Mouse (Mus musculus) heart, postnatal 14 days (tissue): ENCODE data around the gene Mrpl41. TPM values are rescaled to one million over a fixed set of nuclear protein-coding genes. Genes with fewer than 3 reads are reported as not detected.
"Not testable (repeated sequence)": the region's sequence is repeated elsewhere in the genome, so short reads cannot be mapped to it uniquely, and the experiment has no call there.

Source experiments
- DNase-seq, 2 experiments: peaks; one replicate each; pipeline ENCODE4 v3.0.0; 2021 to 2022
- intact Hi-C: fragments of 180-260 bp; cut with DNase I; formaldehyde crosslinking; loops from one replicate; pipeline ENCODE4 v1.15.1; 2025
- long read RNA-seq, 2 experiments: library from polyadenylated mRNA; stranded (forward); transcript quantifications; one replicate each; pipeline ENCODE4 v2.0.0; 2021
- total RNA-seq, 2 experiments: library from RNA; stranded (reverse); gene quantifications; 2 replicates each; pipeline ENCODE4 v1.2.3; 2021

Mrpl41 gene
- 10 to 100 TPM; 86.2 to 90.2 TPM for total RNA-seq
- long read RNA-seq, experiment 1, transcript Mrpl41-201 (2 exons, 776 nt), result major isoform, 80 of 80 reads
- long read RNA-seq, experiment 1, partial matches to known transcripts, result 0 of 80 reads
- long read RNA-seq, experiment 1, other reads (novel, unspliced or antisense), result 0 of 80 reads
- long read RNA-seq, experiment 2, transcript Mrpl41-201 (2 exons, 776 nt), result major isoform, 57 of 58 reads
- long read RNA-seq, experiment 2, partial matches to known transcripts, result 0 of 58 reads
- long read RNA-seq, experiment 2, other reads (novel, unspliced or antisense), result 1 of 58 reads

- DNase-seq, result peak; percentile 97
- intact Hi-C loops, result no loop called here
Observed at GRCm38 (mm10) chr2:24974906-24975703, at the start of gene Mrpl41. Gene Mrpl41 (minus strand): TSS chr2:24975098.

GRCm38 (mm10) chr2:25022678-25023077 is 47.8 kb upstream of the Mrpl41 start:
- DNase-seq, result no peak
- intact Hi-C loops, result no loop called here

DNA sequence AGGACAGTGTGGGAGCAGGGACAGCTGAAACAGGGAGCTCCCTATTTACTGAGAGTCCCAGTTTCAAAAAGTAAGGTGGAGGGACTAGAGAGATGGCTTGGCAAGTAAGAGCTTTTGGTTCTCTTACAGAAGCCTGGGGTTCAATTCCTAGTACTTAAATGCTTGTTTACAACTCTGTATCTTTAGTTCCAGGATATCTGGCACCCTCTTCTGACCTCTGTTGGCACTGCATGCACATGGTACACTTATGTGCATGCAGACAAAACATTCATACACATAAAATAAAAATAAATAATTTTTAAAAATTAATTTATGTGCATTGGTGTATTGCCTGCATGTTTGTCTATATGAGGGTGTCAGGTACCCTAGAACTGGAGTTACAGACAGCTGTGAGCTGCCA is 33.4 kb upstream of the Mrpl41 start:
- intact Hi-C loops, result no loop called here
- no peak for DNase-seq

DNA sequence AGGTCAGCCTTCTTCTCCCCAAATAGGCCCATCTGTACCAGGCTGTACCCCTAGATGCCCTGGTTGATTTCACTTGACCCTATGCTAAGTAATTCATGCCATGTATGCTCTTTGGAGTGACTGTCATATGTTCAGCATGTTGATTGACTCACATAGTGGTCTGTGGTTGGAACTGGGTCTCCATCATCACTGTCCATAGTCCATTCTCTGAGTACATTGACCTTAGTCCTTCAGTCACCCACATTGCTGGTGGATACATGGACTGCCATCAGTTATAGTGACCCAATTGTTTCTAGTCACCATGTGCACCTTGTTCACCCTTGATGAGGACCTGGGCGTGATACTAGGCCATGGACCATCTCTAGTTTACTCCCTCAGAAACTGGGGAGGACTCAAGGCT is 31.9 kb upstream of the Mrpl41 start:
- intact Hi-C loops, result no loop called here
- DNase-seq, result no peak

- intact Hi-C loops, result loop anchor here (5.0 kb wide), 1 partner anchor 42 kb away; the partner anchor contains the start of gene Dph7
- DNase-seq, result no peak
Observed at GRCm38 (mm10) chr2:25003946-25004786, 29.3 kb upstream of the Mrpl41 start.

- intact Hi-C loops, result loop anchor here (5.0 kb wide), 1 partner anchor 38 kb away; the partner anchor contains the start of gene Dph7
- DNase-seq, result peak; percentile 25 to 45
Observed at GRCm38 (mm10) chr2:25000544-25001235, 25.8 kb upstream of the Mrpl41 start.

GRCm38 (mm10) chr2:24996471-24996870 is 21.6 kb upstream of the Mrpl41 start:
- DNase-seq, result no peak
- intact Hi-C loops, result no loop called here

- intact Hi-C loops, result no loop called here
Observed at GRCm38 (mm10) chr2:24995332-24995731, 20.4 kb upstream of the Mrpl41 start.

GRCm38 (mm10) chr2:24987762-24988161 is 12.9 kb upstream of the Mrpl41 start:
- intact Hi-C loops, result no loop called here
- no peak for DNase-seq

More at GRCm38 (mm10) chr2:24995332-24995731, 20.4 kb upstream of the Mrpl41 start:
- DNase-seq, result no peak

DNA sequence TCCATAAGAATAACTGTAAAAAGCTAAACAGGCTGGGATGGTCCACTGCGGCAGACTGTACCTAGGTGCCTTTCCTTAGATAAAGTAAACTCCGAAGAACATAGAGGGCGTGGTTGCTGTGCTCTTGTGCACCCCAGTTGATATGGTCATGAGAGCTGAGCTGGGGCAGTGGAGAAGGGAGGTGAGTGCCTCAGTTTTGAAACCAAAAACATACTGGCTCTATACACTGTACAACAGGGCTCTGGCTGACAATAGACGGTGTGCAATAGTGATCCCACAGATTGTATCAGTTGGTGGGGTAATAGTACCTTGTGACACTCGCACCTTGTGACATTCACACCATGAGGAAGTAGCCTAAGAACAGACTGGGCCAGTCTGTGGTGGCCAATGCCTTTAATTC is 2.1 kb upstream of the Mrpl41 start:
- intact Hi-C loops, result no loop called here
- no peak for DNase-seq

GRCm38 (mm10) chr2:24975704-24976297 is 903 bp upstream of the Mrpl41 start, which contains the start of gene Pnpla7:
Gene Pnpla7 (plus strand): TSS chr2:24976033.
- peak; percentile 78 to 79 for DNase-seq
- intact Hi-C loops, result no loop called here

DNA sequence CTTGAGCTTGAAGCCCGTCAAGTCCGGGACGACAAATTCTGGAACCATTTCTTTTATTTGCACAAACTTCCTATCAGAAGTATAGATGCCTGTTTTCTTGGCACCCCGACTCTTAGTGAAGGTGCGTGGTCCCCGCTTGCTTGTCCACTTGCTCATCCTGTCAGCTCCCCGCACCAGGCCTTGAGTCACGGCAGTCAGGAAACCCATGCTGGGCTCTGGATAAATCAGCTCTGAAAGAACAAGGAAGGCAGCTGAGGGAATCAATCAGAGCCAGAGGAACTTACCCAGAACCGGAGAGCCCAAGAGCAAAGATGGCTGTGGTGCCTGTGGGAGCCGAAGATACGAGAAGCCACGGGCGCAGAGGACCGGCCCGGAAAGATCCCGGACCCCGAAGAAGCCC is 446 bp downstream of the Mrpl41 start:
- intact Hi-C loops, DNase-seq: not testable (repeated sequence)

GRCm38 (mm10) chr2:24970386-24970785 is 4.5 kb downstream of the Mrpl41 start:
- intact Hi-C loops, result no loop called here
- no peak for DNase-seq

- intact Hi-C loops, result loop anchor here (5.0 kb wide), 1 partner anchor 40 kb away; no protein-coding TSS in a partner anchor
- peak; percentile 84 to 90 for DNase-seq
Observed at GRCm38 (mm10) chr2:24962304-24963000, 12.4 kb downstream of the Mrpl41 start, which contains the start of gene Dph7. Gene Dph7 (plus strand): TSS chr2:24962400.

DNA sequence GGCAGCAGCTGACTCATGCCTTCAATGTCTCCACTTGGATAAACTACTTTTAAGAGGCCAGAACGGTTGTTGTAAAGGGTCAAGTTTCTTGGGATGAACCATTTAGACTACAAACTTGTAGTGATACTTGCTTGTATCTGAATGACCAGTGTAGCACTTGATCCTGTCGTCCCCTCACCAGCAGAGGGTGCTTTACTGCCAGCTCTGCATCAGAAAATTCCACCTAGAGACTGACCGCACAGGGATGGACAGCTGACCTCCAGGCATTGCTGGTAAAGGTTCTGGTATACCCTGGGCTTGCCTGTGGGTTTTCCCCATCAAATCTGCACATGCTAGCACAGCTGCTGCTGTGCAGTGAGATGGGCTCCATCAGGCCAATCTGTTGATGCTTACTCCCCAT is 14.0 kb downstream of the Mrpl41 start:
- intact Hi-C loops, result loop anchor here (5.0 kb wide), 1 partner anchor 41 kb away; no protein-coding TSS in a partner anchor

GRCm38 (mm10) chr2:24952537-24953055 is 22.3 kb downstream of the Mrpl41 start:
- intact Hi-C loops, result no loop called here
- DNase-seq, result no peak

More for the DNA sequence above, 14.0 kb downstream of the Mrpl41 start:
- peak; percentile 11 to 32 for DNase-seq

GRCm38 (mm10) chr2:24950189-24950535 is 24.7 kb downstream of the Mrpl41 start:
- intact Hi-C loops, result no loop called here
- DNase-seq, result peak in 1 of 2 experiments; percentile 19

GRCm38 (mm10) chr2:24949421-24950188 is 25.3 kb downstream of the Mrpl41 start, which contains the start of gene Zmynd19:
Gene Zmynd19 (plus strand): TSS chr2:24949792.
- DNase-seq, result peak; percentile 99
- intact Hi-C loops, result loop anchor here (5.0 kb wide), 1 partner anchor 97 kb away; no protein-coding TSS in a partner anchor
